ENCODE assay signal across 8 mouse cellular contexts in genomic region chr15:103102068-103102840, GRCm38 (mm10).
DNase-seq lines count a peak whose midpoint lies in the region; ATAC-seq and TF ChIP-seq lines count a peak whose summit lies in the region.

No protein-coding gene starts in this region.

- no peak for TF ChIP-seq POLR2A in thymus, adult 2 months (IDR thresholded peaks at IDR 0.05; ENCODE audit: control insufficient read depth, extremely low read depth, insufficient read depth, low read length, poor library complexity)

- WGBS in forebrain, embryonic 12.5 days = under 1% methylated on average over 46 of the region's 46 CpGs
- under 1% methylated on average over 43 of the region's 46 CpGs for WGBS in intestine, embryonic 14.5 days
- 1% methylated on average over 46 of the region's 46 CpGs for WGBS in liver, embryonic 15.5 days (ENCODE audit: insufficient replicate concordance)
- WGBS in thymus, adult 2 months = 3% methylated on average over 46 of the region's 46 CpGs

- H3K4me1 ChIP-seq in forebrain, embryonic 12.5 days = peaks cover 31% of the 10 kb centered on the region
- H3K4me1 ChIP-seq in intestine, embryonic 14.5 days (replicated peaks; ENCODE audit: control insufficient read depth, insufficient read depth, low read length) = peaks cover 28% of the 10 kb centered on the region
- 0 out of 2 replicates have a peak, but pooled peaks cover 5% of the 10 kb centered on the region for H3K4me1 ChIP-seq in liver, embryonic 15.5 days (replicated peaks)
- no peaks in the 10 kb centered on the region for H3K4me1 ChIP-seq in thymus, adult 2 months (replicated peaks; ENCODE audit: control insufficient read depth, insufficient read depth, low read length)

- peaks cover 81% of the 10 kb centered on the region for H3K27me3 ChIP-seq in forebrain, embryonic 12.5 days
- peaks cover 11% of the 10 kb centered on the region for H3K27me3 ChIP-seq in intestine, embryonic 14.5 days (replicated peaks; ENCODE audit: control insufficient read depth, insufficient read depth, low read length)
- H3K27me3 ChIP-seq in liver, embryonic 15.5 days = peaks cover 96% of the 10 kb centered on the region
- peaks cover 10% of the 10 kb centered on the region for H3K27me3 ChIP-seq in thymus, adult 2 months (ENCODE audit: control insufficient read depth, insufficient read depth, low read length)

- DNase-seq in A20 (ENCODE audit: low read depth, low spot score) (peak; percentile 49), MEL-GATA-1-ER (ENCODE audit: extremely low read depth, low read depth) (peak; percentile 44)
- DNase-seq in intestine, embryonic 14.5 days (ENCODE audit: low spot score) = peak; percentile 84
- DNase-seq in thymus, adult 2 months = no peak
- DNase-seq in cerebellum, adult 9-10 months = no peak
- no peak for DNase-seq in frontal cortex, postnatal 10 days (ENCODE audit: low spot score in 2 of 2)

- H3K4me3 ChIP-seq in forebrain, embryonic 12.5 days (replicated peaks) = peak overlapping the region; percentile 44
- H3K4me3 ChIP-seq in intestine, embryonic 14.5 days (ENCODE audit: low read depth, low read length) = peak overlapping the region; percentile 40
- peak overlapping the region; percentile 29 for H3K4me3 ChIP-seq in liver, embryonic 15.5 days (replicated peaks)
- no peak overlapping the region for H3K4me3 ChIP-seq in thymus, adult 2 months (ENCODE audit: control insufficient read depth, insufficient read depth, low read length)

- no peak overlapping the region for H3K27ac ChIP-seq in forebrain, embryonic 12.5 days
- peak overlapping the region; percentile 67 for H3K27ac ChIP-seq in intestine, embryonic 14.5 days (ENCODE audit: low read depth)
- H3K27ac ChIP-seq in liver, embryonic 15.5 days (replicated peaks) = no peak overlapping the region
- no peak overlapping the region for H3K27ac ChIP-seq in thymus, adult 2 months (ENCODE audit: control insufficient read depth, insufficient read depth, low read length)

- peak overlapping the region; percentile 29; the same call in 1 of the 2 replicates for H3K9ac ChIP-seq in forebrain, embryonic 12.5 days
- peak overlapping the region; percentile 59 for H3K9ac ChIP-seq in intestine, embryonic 14.5 days (ENCODE audit: low read length)
- no peak overlapping the region for H3K9ac ChIP-seq in liver, embryonic 15.5 days

- no peaks in the 10 kb centered on the region for H3K36me3 ChIP-seq in forebrain, embryonic 12.5 days (replicated peaks)
- no peaks in the 10 kb centered on the region; the same call in 1 of the 2 replicates for H3K36me3 ChIP-seq in intestine, embryonic 14.5 days (ENCODE audit: control insufficient read depth, insufficient read depth, low read length)
- no peaks in the 10 kb centered on the region for H3K36me3 ChIP-seq in liver, embryonic 15.5 days (replicated peaks)
- no peaks in the 10 kb centered on the region for H3K36me3 ChIP-seq in thymus, adult 2 months (ENCODE audit: control insufficient read depth, insufficient read depth, low read length)

- TF ChIP-seq CTCF in thymus, adult 2 months (IDR thresholded peaks at IDR 0.05; ENCODE audit: borderline replicate concordance, control insufficient read depth, extremely low read depth, insufficient read depth, low read length, poor library complexity) = no peak

- peak; percentile 70 for ATAC-seq in forebrain, embryonic 12.5 days (ENCODE audit: low FRiP score)
- ATAC-seq in intestine, embryonic 14.5 days (replicated peaks; ENCODE audit: low FRiP score, low TSS enrichment, low read depth) = peak; percentile 74
- ATAC-seq in liver, embryonic 15.5 days (ENCODE audit: insufficient read depth) = no peak

- H3K9me3 ChIP-seq in forebrain, embryonic 12.5 days = no peaks in the 10 kb centered on the region
- no peaks in the 10 kb centered on the region for H3K9me3 ChIP-seq in intestine, embryonic 14.5 days (ENCODE audit: control insufficient read depth, low read length)
- H3K9me3 ChIP-seq in liver, embryonic 15.5 days (replicated peaks) = no peaks in the 10 kb centered on the region

- H3K4me2 ChIP-seq in forebrain, embryonic 12.5 days = peak overlapping the region; percentile 79
- peak overlapping the region; percentile 59 for H3K4me2 ChIP-seq in intestine, embryonic 14.5 days (ENCODE audit: low read length)
- peak overlapping the region; percentile 55 for H3K4me2 ChIP-seq in liver, embryonic 15.5 days

Comparison
In these comparisons a context has a peak if more than half of its experiments do, and no peak if none do; other contexts are left out.
1. DNase-seq: peak in A20 (single experiment), MEL-GATA-1-ER (single experiment) and intestine, embryonic 14.5 days (single experiment); none in thymus, adult 2 months (single experiment), cerebellum, adult 9-10 months (single experiment) and frontal cortex, postnatal 10 days (0 of 2).
2. Peak in every context shown above with its lines, with median percentiles within 50 percentile points of each other: H3K4me2 ChIP-seq.